Mouse (Mus musculus) right cerebral cortex, postnatal 36 days (tissue): ENCODE data around the gene Mpzl2.
"Not testable (repeated sequence)": the region's sequence is repeated elsewhere in the genome, so short reads cannot be mapped to it uniquely, and the experiment has no call there.

Source experiments
- DNase-seq, 2 experiments: peaks; one replicate each; pipeline ENCODE4 v3.0.0; 2022; ENCODE audit warnings: low spot score in 2 of 2, mixed read lengths in 1 of 2

The Mpzl2 gene

GRCm38 (mm10) chr9:45032261-45032660, 7.3 kb upstream of the Mpzl2 start:
- no peak for DNase-seq

- no peak for DNase-seq
Observed at GRCm38 (mm10) chr9:45034526-45034925, 5.1 kb upstream of the Mpzl2 start.

- not testable (repeated sequence) for DNase-seq
Observed at GRCm38 (mm10) chr9:45037803-45038202, 1.8 kb upstream of the Mpzl2 start.

GRCm38 (mm10) chr9:45040066-45040845, 657 bp downstream of the Mpzl2 start:
- DNase-seq = no peak

- DNase-seq = no peak
Observed at GRCm38 (mm10) chr9:45041131-45041838, 1.7 kb downstream of the Mpzl2 start.

- DNase-seq = no peak
Observed at GRCm38 (mm10) chr9:45042056-45042720, 2.6 kb downstream of the Mpzl2 start.

GRCm38 (mm10) chr9:45042947-45043346, 3.3 kb downstream of the Mpzl2 start:
- no peak for DNase-seq

- DNase-seq = no peak
Observed at GRCm38 (mm10) chr9:45046973-45047372, 7.4 kb downstream of the Mpzl2 start.

- DNase-seq = no peak
Observed at GRCm38 (mm10) chr9:45048511-45048910, 8.9 kb downstream of the Mpzl2 start.

- no peak for DNase-seq
Observed at GRCm38 (mm10) chr9:45049731-45050130, 10.1 kb downstream of the Mpzl2 start.

GRCm38 (mm10) chr9:45050301-45050700, 10.7 kb downstream of the Mpzl2 start:
- DNase-seq = no peak

- peak; percentile 78 to 79 for DNase-seq
Observed at GRCm38 (mm10) chr9:45055082-45055713, 15.6 kb downstream of the Mpzl2 start, which contains the start of gene Mpzl3. Gene Mpzl3, plus strand, starts transcription at chr9:45055186.

- no peak for DNase-seq
Observed at GRCm38 (mm10) chr9:45058304-45058940, 18.8 kb downstream of the Mpzl2 start.

GRCm38 (mm10) chr9:45060151-45060550, 20.6 kb downstream of the Mpzl2 start:
- DNase-seq = no peak

- DNase-seq = no peak
Observed at GRCm38 (mm10) chr9:45062677-45063076, 23.1 kb downstream of the Mpzl2 start.

GRCm38 (mm10) chr9:45064421-45064820, 24.8 kb downstream of the Mpzl2 start:
- DNase-seq = no peak

- DNase-seq = no peak
Observed at GRCm38 (mm10) chr9:45066735-45067134, 27.1 kb downstream of the Mpzl2 start.

- DNase-seq = no peak
Observed at GRCm38 (mm10) chr9:45071800-45072199, 32.2 kb downstream of the Mpzl2 start.

- DNase-seq = no peak
Observed at GRCm38 (mm10) chr9:45077859-45078258, 38.3 kb downstream of the Mpzl2 start.

- DNase-seq = no peak
Observed at GRCm38 (mm10) chr9:45079011-45079410, 39.4 kb downstream of the Mpzl2 start, which contains the start of gene Jaml. Gene Jaml, plus strand, starts transcription at chr9:45079183.

GRCm38 (mm10) chr9:45083132-45083531, 43.5 kb downstream of the Mpzl2 start:
- DNase-seq = no peak
